Mouse (Mus musculus) neutrophil, adult 59 days (primary cell): ENCODE measurements around the gene Rfpl4. TPM values are rescaled to one million over a fixed set of nuclear protein-coding genes. Genes with fewer than 3 reads are reported as not detected.

Experiments
- total RNA-seq, 2 experiments: library from RNA; stranded (reverse); gene quantifications; 1 replicate in 1 of 2; 2 replicates in 1 of 2; pipeline ENCODE4 v1.2.4; 2023

The Rfpl4 gene
- not detected for total RNA-seq

DNA sequence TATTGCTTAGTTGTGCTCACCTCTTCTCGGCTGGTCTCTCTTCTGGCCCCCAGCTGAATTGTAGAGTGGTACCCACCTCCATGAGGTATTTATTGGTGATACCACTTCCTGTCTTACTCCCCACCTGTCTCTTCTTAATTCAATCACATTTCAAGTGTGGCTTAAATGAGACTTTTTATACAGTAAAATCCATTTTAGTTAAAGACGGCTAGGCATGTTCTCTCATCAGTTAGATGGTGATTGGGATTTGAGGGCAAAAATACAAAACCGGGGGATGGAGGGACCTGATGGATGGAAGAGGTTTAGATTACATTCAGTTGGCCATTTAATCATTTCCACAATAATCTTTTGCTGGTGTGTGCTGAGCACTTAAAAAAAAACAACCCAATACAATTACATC, at the start of gene Rfpl4:
Gene Rfpl4 (minus strand): TSS at position 101 of the 400 bp plus-strand sequence.

DNA sequence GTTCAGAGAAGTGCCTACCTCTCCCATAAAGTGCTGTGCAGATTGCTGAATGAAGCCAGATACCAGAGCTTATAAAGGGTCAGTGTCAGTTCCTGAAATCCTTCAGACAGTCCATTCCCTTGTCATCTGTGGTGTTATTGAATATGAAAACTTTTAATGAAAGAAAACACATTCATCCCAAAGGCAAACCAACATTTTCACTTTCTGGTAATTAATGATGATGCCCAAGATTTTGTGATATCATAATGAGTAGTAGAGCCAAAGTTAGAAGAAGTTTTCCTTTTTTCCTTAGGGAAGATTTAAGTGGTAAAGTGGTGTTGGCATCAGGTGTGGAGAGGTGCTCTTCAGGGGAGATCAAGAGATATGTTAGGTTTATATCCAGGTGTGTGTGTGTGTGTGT, 32.8 kb upstream of the Rfpl4 start, which contains the start of gene Vmn1r55:
Gene Vmn1r55 (minus strand): TSS at position 101 of the 400 bp plus-strand sequence.

DNA sequence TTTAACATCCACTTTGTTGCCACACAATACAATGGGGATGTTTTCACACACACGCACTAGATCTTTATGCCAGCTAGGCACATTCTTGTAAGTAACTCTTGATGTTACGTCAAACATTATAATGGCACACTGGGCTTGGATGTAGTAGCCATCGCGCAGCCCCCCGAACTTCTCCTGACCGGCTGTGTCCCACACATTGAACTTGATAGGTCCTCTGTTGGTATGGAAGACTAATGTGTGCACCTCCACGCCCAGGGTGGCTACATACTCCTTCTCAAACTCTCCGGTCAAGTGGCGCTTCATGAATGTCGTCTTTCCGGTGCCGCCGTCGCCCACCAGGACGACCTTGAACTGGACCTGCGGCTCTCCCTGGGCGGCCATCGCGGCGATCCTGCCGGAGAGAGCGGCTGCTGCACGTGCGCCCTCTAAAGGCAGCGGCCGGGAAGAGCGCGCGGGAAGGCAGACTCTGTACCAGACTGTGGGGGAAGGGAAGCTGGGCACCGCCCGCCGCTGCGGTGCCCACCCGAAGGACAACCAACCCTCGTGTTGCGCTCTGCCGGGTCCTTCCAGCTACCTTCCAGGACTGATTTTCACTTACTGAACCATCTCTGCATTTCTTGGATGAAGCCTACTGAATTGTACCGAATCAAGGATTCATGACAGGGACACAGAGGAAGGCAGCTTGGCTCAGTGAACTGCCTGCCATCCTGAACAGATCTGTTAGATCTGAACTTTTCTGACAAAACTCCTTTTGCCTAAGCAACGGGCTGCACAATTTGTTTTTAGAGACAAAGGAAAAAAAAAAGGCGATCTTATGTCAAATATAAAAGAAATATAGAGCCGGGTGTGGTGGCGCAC, 9.0 kb upstream of the Rfpl4 start, which contains the start of gene Rasl2-9:
Gene Rasl2-9 (minus strand): TSS at position 402 of the 858 bp plus-strand sequence.

DNA sequence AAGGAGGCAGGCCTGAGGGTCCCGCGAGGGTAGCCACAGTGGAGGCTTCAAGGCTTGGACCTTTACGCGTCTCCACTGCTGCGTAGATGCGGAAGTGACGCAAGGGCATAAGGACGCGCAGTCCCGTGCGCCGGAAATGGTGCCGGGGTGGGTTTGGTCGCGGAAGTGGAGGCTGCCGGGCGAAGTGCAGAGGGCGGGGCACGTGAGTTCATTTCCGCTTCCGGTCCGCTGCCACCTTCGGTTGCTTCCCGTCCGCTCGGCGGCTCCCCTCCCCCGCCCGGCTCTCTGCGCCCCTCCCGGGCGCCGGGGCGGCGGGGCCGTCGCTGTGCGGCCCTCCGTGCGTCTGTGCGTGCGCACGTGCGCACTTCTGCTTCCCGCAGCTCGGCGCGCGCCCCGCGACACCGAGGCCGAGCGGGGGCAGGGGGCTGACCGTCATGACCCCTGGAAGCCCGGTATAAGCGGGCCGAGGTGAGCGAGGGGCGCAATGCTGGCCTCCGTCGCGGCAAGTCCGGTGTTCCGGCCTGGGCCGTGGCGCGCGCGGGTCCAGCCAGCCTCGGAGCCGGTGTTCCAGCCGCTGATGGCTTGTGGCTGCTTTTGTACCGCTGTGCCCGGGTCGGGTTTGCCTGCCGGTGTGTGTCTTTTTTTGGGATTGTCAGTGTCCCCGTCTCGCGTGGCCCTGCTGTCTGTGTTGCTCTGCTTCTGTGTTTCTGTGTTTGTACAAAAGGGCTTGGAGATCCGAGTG, 36.6 kb downstream of the Rfpl4 start, which contains the start of gene Epn1:
Gene Epn1 (plus strand): TSS at position 226 of the 742 bp plus-strand sequence.

DNA sequence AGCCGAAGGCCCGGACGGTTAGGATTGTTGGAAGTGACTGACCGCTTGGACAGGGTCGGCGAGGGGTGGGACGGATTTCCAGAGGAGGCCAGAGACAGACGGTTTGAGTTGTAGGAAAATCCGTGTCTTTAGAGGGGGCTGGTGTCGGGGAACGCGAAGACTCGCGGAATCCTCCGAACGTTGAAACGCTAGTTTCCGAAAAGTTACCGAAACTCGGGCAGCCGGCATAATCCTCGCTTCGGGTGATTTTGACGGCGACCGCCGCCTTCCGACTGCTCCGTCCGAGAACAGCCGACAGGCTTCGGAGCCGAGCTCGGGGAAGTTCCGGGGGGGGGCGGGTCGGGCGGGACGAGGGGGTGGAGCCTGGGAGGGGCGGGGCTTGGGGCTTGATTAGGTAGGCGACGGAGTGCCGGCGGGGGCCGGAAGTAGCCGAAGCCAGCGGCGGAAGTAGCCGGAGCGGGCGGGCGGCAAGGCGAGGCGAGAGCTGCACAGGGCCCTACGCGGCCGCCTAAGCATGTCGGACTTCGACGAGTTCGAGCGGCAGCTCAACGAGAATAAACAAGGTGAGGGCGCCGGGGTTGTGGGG, 54.9 kb downstream of the Rfpl4 start, which contains the start of gene U2af2:
Gene U2af2 (plus strand): TSS at position 370 of the 586 bp plus-strand sequence.

Other genes with a start within 250 kb of the Rfpl4 start
- gene Isoc2b, start 246.7 kb downstream of the Rfpl4 start, total RNA-seq, result 1 to 10 TPM; 2.8 to 6.7 TPM
- gene Isoc2a, start 239.8 kb downstream of the Rfpl4 start, total RNA-seq, result 10 to 100 TPM in 1 of 2 experiments, 1 to 10 TPM in 1; 8.7 to 10.1 TPM
- not detected for gene Gm36210, start 210.4 kb downstream of the Rfpl4 start, total RNA-seq
- gene Zfp628, start 201.7 kb downstream of the Rfpl4 start, total RNA-seq, result 10 to 100 TPM; 13.2 to 15.5 TPM
- gene Nat14, start 194.9 kb downstream of the Rfpl4 start, total RNA-seq, result 1 to 10 TPM; 2.1 to 3.2 TPM
- not detected for gene Ssc5d, start 191.2 kb downstream of the Rfpl4 start, total RNA-seq
- gene Sbk2, start 152.5 kb downstream of the Rfpl4 start, total RNA-seq, result not detected
- not detected for gene Sbk3, start 145.8 kb downstream of the Rfpl4 start, total RNA-seq
- 1 to 10 TPM; 2.8 to 3.5 TPM for gene Zfp579, start 120.8 kb downstream of the Rfpl4 start, total RNA-seq
- gene Zfp524, start 102.5 kb downstream of the Rfpl4 start, total RNA-seq, result 10 to 100 TPM; 13.0 to 20.8 TPM
- gene Fiz1, start 102.3 kb downstream of the Rfpl4 start, total RNA-seq, result 10 to 100 TPM; 33.3 to 36.3 TPM
- not detected for gene Gm44973, start 101.5 kb downstream of the Rfpl4 start, total RNA-seq
- gene Zfp865, start 96.6 kb downstream of the Rfpl4 start, total RNA-seq, result 10 to 100 TPM; 31.9 to 37.3 TPM
- gene Ccdc106, start 96.4 kb downstream of the Rfpl4 start, total RNA-seq, result under 1 TPM in 1 of 2 experiments, not detected in 1; 0.56 TPM
- not detected for gene 4632433K11Rik, start 82.8 kb downstream of the Rfpl4 start, total RNA-seq
- gene Zfp784, start 78.5 kb downstream of the Rfpl4 start, total RNA-seq, result 1 to 10 TPM; 2.8 to 2.9 TPM
- under 1 TPM; 0.47 to 0.71 TPM for gene Zfp580, start 65.4 kb downstream of the Rfpl4 start, total RNA-seq
- gene U2af2, start 54.8 kb downstream of the Rfpl4 start, total RNA-seq, result 100 to 1,000 TPM; 222 to 227 TPM
- 100 to 1,000 TPM; 139 to 160 TPM for gene Epn1, start 36.7 kb downstream of the Rfpl4 start, total RNA-seq
- gene Rasl2-9, start 9.0 kb upstream of the Rfpl4 start, total RNA-seq, result under 1 TPM in 1 of 2 experiments, not detected in 1; 0.64 TPM
- not detected for gene Vmn1r55, start 32.7 kb upstream of the Rfpl4 start, total RNA-seq
- gene Vmn1r56, start 79.8 kb upstream of the Rfpl4 start, total RNA-seq, result not detected
- gene Vmn1r57, start 101.5 kb upstream of the Rfpl4 start, total RNA-seq, result not detected
- gene Gm5065, start 233.6 kb upstream of the Rfpl4 start, total RNA-seq, result not detected
- not detected for gene Nlrp2, start 234.1 kb upstream of the Rfpl4 start, total RNA-seq